Mouse (Mus musculus): Measurements from ENCODE around the gene Igbp1. TPM values are rescaled to one million over a fixed set of nuclear protein-coding genes. Genes with fewer than 3 reads are reported as not detected.

Igbp1 gene
- total and polyA plus RNA-seq, 3 experiments = 72.7 to 116 (median 92.6) TPM

- no peak for TF ChIP-seq PAX5 (IDR thresholded peaks at IDR 0.05; ENCODE audit: low read length)
- no peak for TF ChIP-seq TBP (conservative IDR thresholded peaks at IDR 0.05; ENCODE audit: low read depth, low read length)
- TF ChIP-seq MYC (IDR thresholded peaks at IDR 0.05; ENCODE audit: low read depth, low read length) = 0 out of 2 replicates have a peak, but pooled peaks have one; percentile 6
- no peaks in the 10 kb centered on the region for H3K9me3 ChIP-seq (replicated peaks; ENCODE audit: low read length)
- H3K4me2 ChIP-seq (ENCODE audit: insufficient read depth, low read depth, poor library complexity, severe bottlenecking) = peak overlapping the region; percentile 71
- H3K9ac ChIP-seq (ENCODE audit: insufficient read depth, low read depth) = peak overlapping the region; percentile 63
- peaks cover 8% of the 10 kb centered on the region for H3K79me2 ChIP-seq (replicated peaks; ENCODE audit: control insufficient read depth, extremely low read depth, insufficient read depth, poor library complexity, severe bottlenecking)
- no peaks in the 10 kb centered on the region for H3K27me3 ChIP-seq (replicated peaks)
- DNase-seq (ENCODE audit: extremely low read depth) = no peak
- peaks cover 3 to 9% of the 10 kb centered on the region in 2 experiments; a peak in 1 of 4 replicates for H3K4me1 ChIP-seq (ENCODE audit: control insufficient read depth in 1 of 2, insufficient read depth in 2 of 2)
- peak overlapping the region; percentile 67 to 84 (median 83) for H3K4me3 ChIP-seq (replicated peaks in 1 of 3; ENCODE audit: low read depth in 2 of 3, low read length in 2 of 3, poor library complexity in 1 of 3)
- dilution Hi-C loops (cut with MboI; ENCODE audit: extremely low pct_ligation_motif_present, extremely low pct_unique_long_range_greater_than_20kb, low sequenced_read_pairs) = no loop called here
- in situ Hi-C loops (cut with MboI; ENCODE audit: low pct_ligation_motif_present, low pct_unique_long_range_greater_than_20kb, low sequenced_read_pairs) = no loop called here
- peaks cover 6 to 19% of the 10 kb centered on the region in 2 experiments for H3K36me3 ChIP-seq (replicated peaks in 1 of 2; ENCODE audit: control insufficient read depth in 1 of 2, insufficient read depth in 1 of 2, low read length in 1 of 2)
- no peak overlapping the region for H3K27ac ChIP-seq (ENCODE audit: insufficient read depth, low read depth)
Measured at GRCm38 (mm10) chrX:100493500-100494067, 507 bp upstream of the Igbp1 start.

DNA sequence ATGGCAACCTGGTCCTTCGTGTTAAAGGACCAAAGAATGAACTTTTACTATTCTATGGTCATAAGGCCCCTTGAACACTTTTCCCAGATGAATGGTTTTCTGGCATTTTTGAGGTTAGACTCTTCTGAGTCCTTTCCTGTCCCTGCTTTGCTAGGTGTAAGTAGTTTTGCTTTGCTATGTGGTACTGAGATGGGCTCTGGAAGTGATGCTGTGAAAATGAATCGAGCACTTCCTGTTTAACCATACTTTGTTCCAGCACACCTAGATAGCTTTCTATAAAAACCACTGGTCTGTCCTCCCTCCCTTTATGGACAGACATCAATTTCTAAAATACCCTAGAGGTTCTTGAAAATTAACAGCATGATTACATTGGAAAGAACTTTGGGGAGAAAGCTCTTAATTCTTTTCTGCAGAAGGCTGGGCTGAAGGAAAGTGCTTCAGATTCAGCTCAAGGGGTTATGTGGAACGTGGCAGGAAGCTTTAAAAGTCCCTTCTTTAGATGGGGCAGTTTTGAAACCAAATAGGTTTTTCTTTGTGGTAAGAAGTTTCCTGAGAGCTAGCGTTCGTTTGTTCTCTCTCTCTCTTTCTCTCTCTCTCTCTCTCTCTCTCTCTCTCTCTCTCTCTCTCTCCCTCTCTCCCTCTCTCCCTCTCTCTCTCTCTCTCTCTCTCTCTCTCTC, 10.2 kb downstream of the Igbp1 start:
- no peak overlapping the region; the same call in 1 of the 2 replicates for H3K4me2 ChIP-seq (ENCODE audit: insufficient read depth, low read depth, poor library complexity, severe bottlenecking)
- no peaks in the 10 kb centered on the region for H3K9me3 ChIP-seq (replicated peaks; ENCODE audit: low read length)
- H3K36me3 ChIP-seq (replicated peaks in 1 of 2; ENCODE audit: control insufficient read depth in 1 of 2, insufficient read depth in 1 of 2, low read length in 1 of 2) = peaks cover 5 to 35% of the 10 kb centered on the region in 2 experiments
- H3K79me2 ChIP-seq (replicated peaks; ENCODE audit: control insufficient read depth, extremely low read depth, insufficient read depth, poor library complexity, severe bottlenecking) = no peaks in the 10 kb centered on the region
- 0 out of 2 replicates have a peak, but pooled peaks have one; percentile 18 for TF ChIP-seq ELF1 (IDR thresholded peaks at IDR 0.05; ENCODE audit: low read depth, low read length)
- no peak for TF ChIP-seq ETS1 (conservative IDR thresholded peaks at IDR 0.05; ENCODE audit: low read depth, low read length)
- peaks cover 3 to 43% of the 10 kb centered on the region in 2 experiments; a peak in 3 of 4 replicates for H3K4me1 ChIP-seq (ENCODE audit: control insufficient read depth in 1 of 2, insufficient read depth in 2 of 2)
- H3K4me3 ChIP-seq (replicated peaks in 1 of 3; ENCODE audit: low read depth in 2 of 3, low read length in 2 of 3, poor library complexity in 1 of 3) = no peak overlapping the region
- H3K27ac ChIP-seq (ENCODE audit: insufficient read depth, low read depth) = no peak overlapping the region; the same call in 1 of the 2 replicates
- H3K9ac ChIP-seq (ENCODE audit: insufficient read depth, low read depth) = no peak overlapping the region
- dilution Hi-C loops (cut with MboI; ENCODE audit: extremely low pct_ligation_motif_present, extremely low pct_unique_long_range_greater_than_20kb, low sequenced_read_pairs) = no loop called here
- H3K27me3 ChIP-seq (replicated peaks) = no peaks in the 10 kb centered on the region
- DNase-seq (ENCODE audit: extremely low read depth) = no peak
- in situ Hi-C loops (cut with MboI; ENCODE audit: low pct_ligation_motif_present, low pct_unique_long_range_greater_than_20kb, low sequenced_read_pairs) = no loop called here

- H3K36me3 ChIP-seq (replicated peaks in 1 of 2; ENCODE audit: control insufficient read depth in 1 of 2, insufficient read depth in 1 of 2, low read length in 1 of 2) = peaks cover 5 to 29% of the 10 kb centered on the region in 2 experiments
- peak; percentile 69 for DNase-seq (ENCODE audit: extremely low read depth)
- TF ChIP-seq USF2 (conservative IDR thresholded peaks at IDR 0.05; ENCODE audit: low read depth, low read length) (no peak), KAT2A (IDR thresholded peaks at IDR 0.05; ENCODE audit: insufficient replicate concordance, low read length) (no peak), NRF1 (IDR thresholded peaks at IDR 0.05; ENCODE audit: low read depth, low read length) (no peak), JUN (IDR thresholded peaks at IDR 0.05; ENCODE audit: insufficient read depth, low read depth, low read length) (no peak), CTCF (conservative IDR thresholded peaks at IDR 0.05 in 1 of 2, IDR thresholded peaks at IDR 0.05 in 1 of 2; ENCODE audit: low read depth in 2 of 2, low read length in 2 of 2) (no peak), UBTF (IDR thresholded peaks at IDR 0.05; ENCODE audit: low read depth, low read length) (no peak), MXI1 (IDR thresholded peaks at IDR 0.05; ENCODE audit: low read depth, low read length) (no peak), MYC (IDR thresholded peaks at IDR 0.05; ENCODE audit: low read depth, low read length) (no peak), HCFC1 (IDR thresholded peaks at IDR 0.05; ENCODE audit: low read depth, low read length) (no peak), RCOR1 (conservative IDR thresholded peaks at IDR 0.05; ENCODE audit: low read depth, low read length) (no peak), JUND (conservative IDR thresholded peaks at IDR 0.05; ENCODE audit: low read depth, low read length) (0 out of 2 replicates have a peak, but pooled peaks have one; percentile 26), PAX5 (IDR thresholded peaks at IDR 0.05; ENCODE audit: low read length) (no peak), EP300 (IDR thresholded peaks at IDR 0.05; ENCODE audit: low read length) (peak; percentile 69), CHD2 (IDR thresholded peaks at IDR 0.05; ENCODE audit: low read length) (no peak), E2F4 (IDR thresholded peaks at IDR 0.05; ENCODE audit: insufficient replicate concordance, low read depth, low read length) (no peak), ELF1 (IDR thresholded peaks at IDR 0.05; ENCODE audit: low read depth, low read length) (no peak), SIN3A (IDR thresholded peaks at IDR 0.05; ENCODE audit: low read length) (no peak), RAD21 (IDR thresholded peaks at IDR 0.05; ENCODE audit: low read depth, low read length) (no peak), IRF4 (IDR thresholded peaks at IDR 0.05; ENCODE audit: low read depth, low read length) (peak; percentile 86), SMC3 (IDR thresholded peaks at IDR 0.05; ENCODE audit: low read depth, low read length) (no peak), POLR2A (IDR thresholded peaks at IDR 0.05; ENCODE audit: low read depth, low read length) (no peak), MAZ (IDR thresholded peaks at IDR 0.05; ENCODE audit: low read depth, low read length) (no peak)
Measured at GRCm38 (mm10) chrX:100508164-100508563, 14.1 kb downstream of the Igbp1 start.

More at GRCm38 (mm10) chrX:100508164-100508563, 14.1 kb downstream of the Igbp1 start:
- Histone ChIP-seq H3K79me2 (replicated peaks; ENCODE audit: control insufficient read depth, extremely low read depth, insufficient read depth, poor library complexity, severe bottlenecking) (no peaks in the 10 kb centered on the region), H3K4me2 (ENCODE audit: insufficient read depth, low read depth, poor library complexity, severe bottlenecking) (no peak overlapping the region), H3K27ac (ENCODE audit: insufficient read depth, low read depth) (no peak overlapping the region), H3K4me1 (ENCODE audit: control insufficient read depth in 1 of 2, insufficient read depth in 2 of 2) (peaks cover 3 to 43% of the 10 kb centered on the region in 2 experiments; a peak in 3 of 4 replicates), H3K27me3 (replicated peaks) (no peaks in the 10 kb centered on the region), H3K4me3 (replicated peaks in 1 of 3; ENCODE audit: low read depth in 2 of 3, low read length in 2 of 3, poor library complexity in 1 of 3) (no peak overlapping the region), H3K9ac (ENCODE audit: insufficient read depth, low read depth) (no peak overlapping the region), H3K9me3 (replicated peaks; ENCODE audit: low read length) (no peaks in the 10 kb centered on the region)
- dilution Hi-C loops (cut with MboI; ENCODE audit: extremely low pct_ligation_motif_present, extremely low pct_unique_long_range_greater_than_20kb, low sequenced_read_pairs) (no loop called here), in situ Hi-C loops (cut with MboI; ENCODE audit: low pct_ligation_motif_present, low pct_unique_long_range_greater_than_20kb, low sequenced_read_pairs) (no loop called here)
